Mouse (Mus musculus) heart, embryonic 13.5 days (tissue): Measurements from ENCODE around the gene Sfn. TPM values are rescaled to one million over a fixed set of nuclear protein-coding genes. Genes with fewer than 3 reads are reported as not detected.
A peak's percentile ranks its signal among the peaks of the same experiment; 100 is the strongest.

ENCODE experiments used
- ATAC-seq: fragments of 200-750 bp; cut with Nextera tagmentation; 2 replicates; pipeline ENCODE4 v1.8.0; 2017; ENCODE audit warnings: moderate TSS enrichment; ENCODE audit not compliant: insufficient number of reproducible peaks, low FRiP score, low TSS enrichment; ENCODE audit errors: extremely low read depth
- H3K27ac ChIP-seq: fragments of 300-500 bp; sonication (generic); replicated peaks from 2 replicates; pipeline ENCODE4 v1.5.1; 2015; ENCODE audit warnings: moderate library complexity, mild to moderate bottlenecking, inconsistent platforms
- H3K27me3 ChIP-seq: fragments of 300-500 bp; sonication (generic); replicated peaks from 2 replicates; pipeline ENCODE4 v1.6.1; 2015; ENCODE audit warnings: mild to moderate bottlenecking, inconsistent platforms
- H3K36me3 ChIP-seq: fragments of 300-500 bp; sonication (generic); 2 replicates; pipeline ENCODE4 v1.6.1; 2015; ENCODE audit warnings: mild to moderate bottlenecking, inconsistent platforms
- H3K4me1 ChIP-seq: fragments of 300-500 bp; sonication (generic); 2 replicates; pipeline ENCODE4 v1.6.1; 2015; ENCODE audit warnings: inconsistent platforms
- H3K4me2 ChIP-seq: fragments of 300-500 bp; sonication (generic); 2 replicates; pipeline ENCODE4 v1.6.1; 2015; ENCODE audit warnings: inconsistent platforms, mild to moderate bottlenecking, moderate library complexity
- H3K4me3 ChIP-seq: fragments of 300-500 bp; sonication (generic); 2 replicates; pipeline ENCODE4 v1.5.1; 2015; ENCODE audit warnings: moderate library complexity, mild to moderate bottlenecking, inconsistent platforms
- H3K9ac ChIP-seq: fragments of 300-500 bp; sonication (generic); 2 replicates; pipeline ENCODE4 v1.6.1; 2015; ENCODE audit warnings: inconsistent platforms, mild to moderate bottlenecking, moderate library complexity
- H3K9me3 ChIP-seq: fragments of 300-500 bp; sonication (generic); 2 replicates; pipeline ENCODE4 v1.6.1; 2016; ENCODE audit warnings: inconsistent platforms
- WGBS: fragments of 180-500 bp; shearing (Covaris S2); methylation state at CpG from one replicate; pipeline ENCODE4 v1.1.7; 2015; ENCODE audit warnings: mixed read lengths; 5-methylcytosine and 5-hydroxymethylcytosine counted together
- polyA plus RNA-seq: library from polyadenylated mRNA; unstranded; fragments of >200 nt; fragmentation: Nextera tagmentation; extraction: Ambion mirVana; gene quantifications from 2 replicates; pipeline ENCODE4 v1.2.1, GENCODE M21; 2015

Gene Sfn
- polyA plus RNA-seq, 1 experiment from 2014 or later, result 2.9 TPM

DNA sequence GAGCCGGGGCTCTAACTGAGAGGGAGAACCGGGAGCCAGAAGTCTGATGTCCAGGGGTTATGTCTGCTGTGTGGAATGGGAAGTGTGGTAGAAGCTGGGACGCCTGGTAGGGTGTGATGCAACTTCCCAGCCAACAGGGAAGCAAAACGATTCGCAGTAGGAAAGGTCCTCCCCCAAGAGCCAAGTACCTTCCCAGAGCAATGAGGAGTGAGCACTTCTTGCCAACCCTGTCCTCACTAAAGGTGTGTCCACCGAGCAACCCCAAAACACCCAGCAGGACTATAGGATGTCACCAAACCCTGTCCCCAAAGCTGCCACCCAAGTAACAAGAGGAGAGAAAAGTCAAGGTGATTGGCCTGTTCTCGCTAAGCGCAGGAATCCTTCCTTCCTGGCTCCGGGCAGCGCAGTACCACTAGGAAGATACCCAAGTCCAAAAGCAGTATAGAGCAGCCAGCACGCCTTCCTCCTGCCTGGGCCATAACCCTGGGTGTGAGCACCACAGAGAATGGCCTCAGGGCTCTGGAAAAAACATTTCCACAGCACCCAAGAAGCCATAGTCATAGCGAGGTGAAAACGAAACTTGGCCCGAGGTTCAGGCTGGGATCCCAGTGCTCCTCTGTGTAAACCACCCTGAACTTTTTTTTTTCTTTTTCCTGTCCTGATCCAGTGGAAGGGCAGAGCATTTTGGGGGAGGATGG is 29.3 kb upstream of the Sfn start:
- 70% methylated on average over 14 of the region's 14 CpGs for WGBS
- no peaks in the 10 kb centered on the region for H3K27me3 ChIP-seq
- H3K4me1 ChIP-seq, result peaks cover 35% of the 10 kb centered on the region
- no peaks in the 10 kb centered on the region for H3K9me3 ChIP-seq
- peak overlapping the region; percentile 84 for H3K4me3 ChIP-seq
- H3K27ac ChIP-seq, result no peak overlapping the region
- peak overlapping the region; percentile 82 for H3K4me2 ChIP-seq
- ATAC-seq, result no peak
- peaks cover 10% of the 10 kb centered on the region for H3K36me3 ChIP-seq
- peak overlapping the region; percentile 96 for H3K9ac ChIP-seq

DNA sequence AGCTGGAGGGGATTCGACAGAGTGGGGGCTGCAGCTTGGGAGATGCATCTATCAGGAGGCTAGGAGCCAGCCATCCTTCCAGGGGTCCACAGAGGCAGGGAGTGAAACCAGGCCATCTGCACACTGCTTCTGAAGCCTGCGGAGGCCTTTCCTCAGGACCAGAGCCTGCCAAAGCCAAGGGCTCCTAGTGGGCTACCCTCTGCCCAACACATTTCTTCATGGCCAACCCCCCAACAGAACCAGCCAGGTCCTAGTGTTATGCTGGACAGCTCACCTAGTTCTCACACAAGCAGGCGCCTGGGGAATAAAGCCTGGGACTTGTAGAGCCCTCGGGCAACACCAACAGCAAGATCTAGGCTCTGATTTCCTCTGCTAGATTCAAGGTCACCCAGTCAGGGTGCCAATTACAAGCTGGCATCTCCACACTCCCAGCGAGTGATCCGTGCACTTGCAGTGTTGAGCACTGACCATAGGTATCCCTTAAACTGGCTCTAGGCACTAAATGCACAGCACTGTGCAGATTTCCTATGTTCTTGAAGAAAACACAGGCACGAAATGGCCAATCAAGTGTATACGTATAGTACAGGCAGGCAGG is 28.5 kb upstream of the Sfn start:
- Histone ChIP-seq H3K4me1 (peaks cover 35% of the 10 kb centered on the region), H3K27ac (no peak overlapping the region), H3K4me2 (0 out of 2 replicates have a peak overlapping the region, but pooled peaks have one; percentile 82), H3K9me3 (no peaks in the 10 kb centered on the region), H3K4me3 (no peak overlapping the region), H3K36me3 (peaks cover 16% of the 10 kb centered on the region), H3K9ac (peak overlapping the region; percentile 10; the same call in 1 of the 2 replicates), H3K27me3 (no peaks in the 10 kb centered on the region)
- no peak for ATAC-seq
- WGBS, result 82% methylated on average over 8 of the region's 8 CpGs

DNA sequence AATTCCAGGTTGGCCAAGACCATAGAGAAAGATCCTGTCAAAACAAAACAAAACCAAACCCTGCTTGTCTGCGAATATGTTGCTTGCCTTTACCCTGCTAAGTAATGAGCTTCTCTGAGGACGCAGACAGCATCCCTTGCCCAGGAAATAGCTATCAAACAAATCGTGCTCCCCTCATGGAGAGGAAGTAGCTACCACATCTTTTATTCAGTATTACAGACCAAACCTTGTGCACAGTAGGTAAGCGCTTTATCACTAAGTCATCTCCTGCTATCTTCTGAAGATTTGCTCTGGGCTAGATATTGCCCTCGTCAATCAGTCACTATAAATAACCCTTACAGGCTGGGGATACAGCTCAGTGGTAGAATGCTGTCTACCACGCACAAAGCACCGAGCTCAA is 27.2 kb upstream of the Sfn start:
- H3K4me3 ChIP-seq, result no peak overlapping the region
- H3K9ac ChIP-seq, result no peak overlapping the region
- H3K36me3 ChIP-seq, result peaks cover 27% of the 10 kb centered on the region
- no peaks in the 10 kb centered on the region for H3K9me3 ChIP-seq
- WGBS, result 67% methylated on average over 7 of the region's 7 CpGs
- peaks cover 39% of the 10 kb centered on the region for H3K4me1 ChIP-seq
- ATAC-seq, result no peak
- no peak overlapping the region for H3K27ac ChIP-seq
- no peaks in the 10 kb centered on the region for H3K27me3 ChIP-seq
- H3K4me2 ChIP-seq, result no peak overlapping the region

DNA sequence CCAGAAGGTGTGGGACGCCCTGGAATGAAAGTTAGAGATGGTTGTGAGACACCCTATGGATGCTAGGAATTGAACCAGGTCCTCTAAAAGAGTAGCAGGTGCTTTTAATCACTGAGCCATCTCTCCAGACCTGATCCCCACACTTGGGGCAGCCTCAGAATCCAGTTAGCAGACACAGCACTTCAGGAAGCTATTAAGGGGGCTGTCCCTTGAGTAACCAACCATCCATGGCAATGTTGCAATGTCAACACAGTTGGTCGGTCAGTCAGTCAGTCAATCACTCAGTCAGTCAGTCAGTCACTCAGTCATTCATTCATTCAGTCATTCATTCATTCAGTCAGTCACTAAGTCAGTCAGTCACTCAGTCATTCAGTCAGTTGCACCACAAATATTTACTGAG is 26.5 kb upstream of the Sfn start:
- no peak overlapping the region for H3K4me2 ChIP-seq
- no peaks in the 10 kb centered on the region for H3K9me3 ChIP-seq
- H3K36me3 ChIP-seq, result peaks cover 30% of the 10 kb centered on the region
- H3K27ac ChIP-seq, result no peak overlapping the region
- no peak for ATAC-seq
- WGBS, result 84% methylated on average over 2 of the region's 2 CpGs
- H3K4me3 ChIP-seq, result no peak overlapping the region
- H3K9ac ChIP-seq, result no peak overlapping the region
- peaks cover 35% of the 10 kb centered on the region for H3K4me1 ChIP-seq
- H3K27me3 ChIP-seq, result no peaks in the 10 kb centered on the region

DNA sequence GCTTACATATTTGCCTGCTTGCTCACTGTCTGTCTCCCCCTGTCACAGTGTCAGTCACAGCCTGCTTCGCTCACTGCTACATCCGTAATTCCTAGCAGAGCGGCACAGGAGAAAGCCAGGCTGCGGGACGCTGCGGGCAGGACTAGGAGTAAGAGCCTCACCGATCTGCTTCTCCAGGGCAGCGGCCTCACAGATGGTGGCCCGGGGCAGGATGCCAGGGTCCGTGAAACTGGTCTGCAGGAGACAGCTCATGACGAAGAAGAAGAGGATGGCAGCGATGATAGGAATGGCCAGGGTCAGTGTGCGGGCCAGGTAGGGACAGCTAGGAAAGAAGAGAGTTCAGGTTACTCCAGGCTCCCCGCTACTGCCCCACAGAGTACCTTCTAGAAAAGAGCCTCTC is 25.1 kb upstream of the Sfn start:
- Histone ChIP-seq H3K27me3 (no peaks in the 10 kb centered on the region), H3K36me3 (peaks cover 33% of the 10 kb centered on the region), H3K27ac (peak overlapping the region; percentile 76), H3K4me1 (peaks cover 30% of the 10 kb centered on the region), H3K9ac (no peak overlapping the region), H3K9me3 (no peaks in the 10 kb centered on the region), H3K4me3 (no peak overlapping the region), H3K4me2 (no peak overlapping the region)
- 89% methylated on average over 14 of the region's 14 CpGs for WGBS
- no peak for ATAC-seq

DNA sequence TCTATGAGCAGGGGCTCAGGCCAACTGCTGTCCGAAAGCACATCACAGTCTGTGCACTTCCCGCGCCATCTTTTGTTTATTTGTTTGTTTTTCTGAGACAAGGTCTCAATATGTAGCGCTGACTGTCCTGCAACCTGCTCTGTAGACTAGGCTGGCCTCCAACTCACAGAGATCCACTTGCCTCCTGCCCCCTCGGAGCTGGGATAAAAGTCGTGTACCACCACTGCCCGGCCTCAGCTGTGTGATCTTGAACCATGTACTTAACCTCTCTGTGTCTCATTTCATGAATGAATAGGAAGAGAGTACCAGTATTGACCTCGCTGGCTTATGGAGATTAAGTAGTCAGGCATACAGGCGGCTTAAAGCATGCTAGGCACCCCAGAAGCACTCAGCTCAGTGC is 24.7 kb upstream of the Sfn start:
- H3K27ac ChIP-seq, result peak overlapping the region; percentile 76
- no peak overlapping the region for H3K4me3 ChIP-seq
- H3K36me3 ChIP-seq, result peaks cover 35% of the 10 kb centered on the region
- ATAC-seq, result no peak
- 82% methylated on average over 9 of the region's 9 CpGs for WGBS
- no peaks in the 10 kb centered on the region for H3K27me3 ChIP-seq
- H3K9ac ChIP-seq, result no peak overlapping the region
- H3K4me1 ChIP-seq, result peaks cover 26% of the 10 kb centered on the region
- no peaks in the 10 kb centered on the region for H3K9me3 ChIP-seq
- H3K4me2 ChIP-seq, result no peak overlapping the region

DNA sequence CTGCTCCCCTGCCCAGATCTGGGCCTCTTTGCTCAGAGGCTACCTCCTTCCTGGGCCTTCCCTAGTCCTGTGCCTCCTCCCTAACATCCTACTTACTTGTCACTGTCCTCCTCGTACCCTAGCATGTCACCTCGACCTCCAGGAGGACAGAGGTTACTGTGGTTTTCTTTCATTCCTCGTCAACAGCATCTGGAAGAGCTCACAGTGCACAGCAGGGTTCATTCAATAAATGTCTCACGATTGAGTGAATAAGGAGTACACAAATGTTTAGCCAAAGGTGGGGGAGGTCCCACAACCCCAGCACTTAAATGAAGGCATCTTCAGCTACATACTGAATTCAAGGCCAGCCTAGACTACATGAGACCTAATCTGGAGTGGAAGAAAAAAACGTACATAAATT is 24.3 kb upstream of the Sfn start:
- Histone ChIP-seq H3K4me1 (peaks cover 22% of the 10 kb centered on the region), H3K4me2 (no peak overlapping the region), H3K27ac (peak overlapping the region; percentile 76), H3K9me3 (no peaks in the 10 kb centered on the region), H3K27me3 (no peaks in the 10 kb centered on the region), H3K9ac (no peak overlapping the region), H3K4me3 (no peak overlapping the region), H3K36me3 (peaks cover 38% of the 10 kb centered on the region)
- no peak for ATAC-seq
- 60% methylated on average over 5 of the region's 5 CpGs for WGBS

DNA sequence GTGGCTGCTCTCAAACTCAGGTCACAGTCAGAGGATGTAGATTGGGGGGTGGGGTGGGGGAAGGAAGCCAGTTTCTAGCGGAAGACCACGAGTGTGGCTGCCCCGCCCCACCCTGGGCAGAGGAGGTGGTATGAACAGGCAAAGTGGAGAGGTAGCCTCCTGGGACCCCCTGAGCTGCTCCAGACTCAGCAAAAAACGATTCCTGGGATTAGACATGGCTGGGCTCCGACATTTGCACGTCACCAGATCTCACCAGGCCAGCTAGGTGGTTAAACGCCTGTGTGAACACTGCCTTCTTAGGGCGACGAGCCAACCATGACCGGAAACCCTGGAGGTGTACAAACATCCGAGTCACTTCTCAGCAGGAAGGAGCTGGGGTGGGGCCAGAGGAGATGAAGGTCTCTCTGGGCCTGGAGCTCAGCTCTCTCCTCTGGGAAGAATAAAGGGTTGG is 23.7 kb upstream of the Sfn start:
- H3K4me3 ChIP-seq, result no peak overlapping the region
- no peaks in the 10 kb centered on the region for H3K27me3 ChIP-seq
- no peak overlapping the region for H3K4me2 ChIP-seq
- H3K36me3 ChIP-seq, result peaks cover 41% of the 10 kb centered on the region
- ATAC-seq, result peak; percentile 17; the same call in 1 of the 2 replicates
- no peak overlapping the region for H3K9ac ChIP-seq
- 63% methylated on average over 11 of the region's 11 CpGs for WGBS
- peaks cover 17% of the 10 kb centered on the region for H3K4me1 ChIP-seq
- peak overlapping the region; percentile 76 for H3K27ac ChIP-seq
- H3K9me3 ChIP-seq, result no peaks in the 10 kb centered on the region

DNA sequence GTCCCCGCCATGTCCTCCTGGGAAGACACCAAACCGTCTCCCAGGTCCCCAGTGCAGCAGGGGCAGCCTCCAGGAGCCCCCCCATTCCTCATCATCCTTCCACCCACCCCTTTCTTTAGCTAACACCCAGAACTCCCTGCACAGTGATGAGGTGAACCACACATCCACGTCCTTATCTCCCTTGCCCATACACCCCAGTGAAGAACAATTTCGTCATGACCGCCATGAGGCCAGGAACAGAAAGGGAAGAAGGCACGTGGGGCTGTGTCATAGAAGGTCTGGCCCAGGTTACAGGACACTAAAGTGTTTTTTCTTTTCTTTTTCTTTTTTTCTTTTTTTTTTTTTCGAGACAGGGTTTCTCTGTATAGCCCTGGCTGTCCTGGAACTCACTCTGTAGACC is 22.9 kb upstream of the Sfn start:
- Histone ChIP-seq H3K27ac (peak overlapping the region; percentile 76; the same call in 1 of the 2 replicates), H3K27me3 (no peaks in the 10 kb centered on the region), H3K4me3 (no peak overlapping the region), H3K4me1 (peaks cover 20% of the 10 kb centered on the region), H3K36me3 (peaks cover 41% of the 10 kb centered on the region), H3K4me2 (no peak overlapping the region), H3K9me3 (no peaks in the 10 kb centered on the region), H3K9ac (no peak overlapping the region)
- no peak for ATAC-seq
- 73% methylated on average over 7 of the region's 7 CpGs for WGBS

DNA sequence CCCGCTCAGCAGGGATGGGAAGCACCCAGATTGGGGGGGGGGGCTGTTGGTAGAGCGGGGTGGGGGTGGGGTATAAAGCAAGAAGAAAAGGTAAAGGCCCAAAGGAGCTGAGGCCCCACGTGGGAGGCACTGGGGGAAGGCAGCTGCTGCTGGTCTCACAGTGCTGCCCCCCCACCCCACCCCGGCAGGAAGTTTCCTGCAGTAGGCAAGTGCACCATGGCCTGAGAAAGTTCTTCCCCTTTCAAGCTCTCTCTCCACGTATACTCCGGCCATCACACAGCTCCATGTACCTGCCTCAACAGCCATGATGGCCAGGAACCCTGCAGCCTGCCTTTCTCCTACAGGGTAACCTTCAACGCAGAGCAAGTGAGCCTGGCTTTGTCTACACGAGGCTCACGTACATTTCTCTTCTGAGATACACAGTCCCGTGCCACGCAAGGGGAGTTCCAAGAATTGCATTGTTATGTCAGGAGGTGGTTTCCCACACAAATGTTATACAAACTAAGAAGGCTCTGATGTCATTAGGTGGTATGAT is 20.3 kb upstream of the Sfn start:
- Histone ChIP-seq H3K9me3 (no peaks in the 10 kb centered on the region), H3K27ac (no peak overlapping the region), H3K4me1 (peaks cover 20% of the 10 kb centered on the region), H3K36me3 (peaks cover 49% of the 10 kb centered on the region), H3K9ac (no peak overlapping the region), H3K27me3 (no peaks in the 10 kb centered on the region), H3K4me2 (no peak overlapping the region), H3K4me3 (no peak overlapping the region)
- 61% methylated on average over 11 of the region's 11 CpGs for WGBS
- ATAC-seq, result no peak

DNA sequence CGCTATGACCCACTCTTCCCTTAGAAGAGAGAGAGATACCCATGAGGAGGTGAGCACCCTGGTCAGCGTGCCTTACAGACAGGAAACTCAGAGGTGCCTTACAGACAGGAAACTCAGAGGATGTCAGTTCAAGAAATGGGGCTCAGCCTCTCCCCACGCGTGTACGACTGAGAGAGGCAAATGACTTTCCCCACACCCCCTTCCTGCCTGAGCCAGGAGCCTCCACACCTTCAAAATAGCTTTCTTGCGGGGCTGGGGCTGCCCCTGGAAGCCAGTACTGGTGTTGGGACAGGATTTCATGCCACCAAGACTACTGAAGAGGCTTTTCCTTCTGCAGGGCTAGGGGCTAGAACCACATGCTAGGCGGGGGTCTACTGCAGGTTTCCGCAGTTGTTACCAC is 18.7 kb upstream of the Sfn start:
- no peak for ATAC-seq
- 70% methylated on average over 8 of the region's 8 CpGs for WGBS

More for the DNA sequence above, 18.7 kb upstream of the Sfn start:
- H3K4me2 ChIP-seq, result no peak overlapping the region
- peak overlapping the region; percentile 58; the same call in 1 of the 2 replicates for H3K9ac ChIP-seq
- H3K4me1 ChIP-seq, result peaks cover 20% of the 10 kb centered on the region
- no peak overlapping the region for H3K27ac ChIP-seq
- H3K4me3 ChIP-seq, result no peak overlapping the region
- H3K9me3 ChIP-seq, result no peaks in the 10 kb centered on the region
- H3K36me3 ChIP-seq, result peaks cover 34% of the 10 kb centered on the region
- H3K27me3 ChIP-seq, result no peaks in the 10 kb centered on the region
